Mouse (Mus musculus) telencephalon, adult 2 months (tissue): ENCODE data around the gene Sh2d3c.

Experiments used
- DNase-seq: peaks from one replicate; pipeline ENCODE4 v3.0.0-alpha.2; 2011; ENCODE audit warnings: low read depth, low spot score

Gene Sh2d3c

DNA sequence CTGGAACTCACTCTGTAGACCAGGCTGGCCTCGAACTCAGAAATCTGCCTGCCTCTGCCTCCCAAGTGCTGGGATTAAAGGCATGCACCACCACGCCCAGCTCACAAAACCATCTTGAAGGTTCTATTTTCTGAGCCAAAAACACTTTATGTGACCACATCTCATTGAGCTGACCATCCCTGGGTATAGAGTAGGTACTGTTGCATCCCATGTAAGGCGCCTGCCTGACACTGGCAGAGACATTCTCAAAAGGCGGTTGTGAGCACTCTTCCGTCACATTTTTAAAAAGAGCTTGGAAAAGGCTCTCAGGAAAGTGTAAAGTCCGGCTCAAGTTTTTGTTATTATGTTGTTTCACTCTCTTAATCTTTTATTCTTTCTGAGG lies 35.8 kb downstream of the Sh2d3c start:
- no peak for DNase-seq

DNA sequence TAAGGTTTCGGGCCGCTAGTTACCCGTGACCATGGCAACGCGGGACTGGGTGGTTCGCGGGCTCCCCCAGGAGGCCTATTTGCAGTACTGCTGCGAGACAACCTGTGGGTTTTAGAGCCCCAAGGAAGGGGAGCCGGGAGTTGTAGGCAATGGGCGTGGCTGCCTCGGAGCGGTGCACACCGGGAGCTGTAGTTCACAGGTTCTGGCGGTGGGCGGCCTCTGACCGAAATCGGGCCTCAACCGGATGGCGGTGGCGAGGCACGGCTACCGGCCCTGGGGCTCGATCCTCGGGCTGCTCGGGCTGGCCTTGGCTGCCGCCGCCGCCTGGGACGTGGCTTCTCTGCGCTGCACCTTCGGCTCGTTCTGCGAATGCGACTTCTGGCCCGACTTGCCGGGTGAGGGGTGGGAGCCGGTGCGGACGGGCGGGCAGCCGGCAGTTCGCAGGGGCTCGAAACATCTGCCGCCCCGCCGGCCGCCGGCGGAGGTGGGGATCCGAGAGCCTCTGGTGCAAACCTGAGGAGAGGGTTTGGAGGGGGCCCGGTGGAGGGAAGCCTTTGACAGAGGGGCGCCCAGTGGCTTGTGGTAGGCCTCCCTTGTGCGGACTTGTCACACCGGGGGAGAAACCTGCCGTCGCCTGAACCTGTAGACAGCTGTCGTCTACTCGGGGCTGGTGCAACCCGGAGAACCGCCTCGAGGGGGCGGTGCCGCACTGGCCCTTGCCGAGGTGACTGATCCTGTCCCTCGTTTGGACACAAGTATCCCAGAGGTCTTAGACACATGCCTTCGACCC lies 36.4 kb downstream of the Sh2d3c start, which contains the start of gene Tor2a:
Tor2a (plus strand) TSS at position 179 of the 790 bp plus-strand sequence.
- peak; percentile 96 for DNase-seq

DNA sequence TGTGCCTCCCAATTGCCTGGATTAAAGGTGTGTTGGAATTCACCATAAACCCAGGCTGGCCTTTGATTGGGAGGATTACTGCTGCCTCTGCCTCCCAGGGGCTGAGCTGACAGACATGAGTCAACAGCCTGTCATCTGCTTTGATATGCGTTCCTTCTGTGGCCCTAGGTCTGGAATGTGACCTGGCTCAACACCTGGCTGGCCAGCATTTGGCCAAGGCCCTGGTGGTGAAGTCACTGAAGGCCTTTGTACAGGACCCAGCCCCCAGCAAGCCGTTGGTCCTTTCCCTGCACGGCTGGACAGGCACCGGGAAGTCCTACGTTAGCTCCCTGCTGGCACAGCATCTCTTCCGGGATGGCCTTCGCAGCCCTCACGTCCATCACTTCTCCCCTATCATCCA lies 37.6 kb downstream of the Sh2d3c start:
- DNase-seq: no peak

DNA sequence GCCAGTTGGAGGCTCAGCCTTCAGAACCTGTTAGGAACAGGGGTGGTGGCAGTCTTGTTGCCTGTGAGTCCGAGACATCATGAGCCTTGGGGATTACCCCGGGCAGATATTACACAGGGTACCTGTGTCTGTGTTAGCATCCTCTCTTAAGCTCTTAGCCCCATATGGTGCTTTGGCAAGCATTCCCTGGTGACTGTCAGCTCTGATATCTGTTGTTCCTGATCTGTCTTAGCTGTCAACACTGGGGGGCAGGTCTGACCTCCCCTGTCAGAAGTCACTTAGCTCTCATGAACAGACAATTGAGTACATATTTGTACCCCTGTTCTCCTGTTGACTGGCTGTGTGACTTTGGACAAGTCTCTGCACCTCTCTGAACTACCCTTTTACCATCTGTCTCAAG lies 38.1 kb downstream of the Sh2d3c start:
- DNase-seq: no peak

DNA sequence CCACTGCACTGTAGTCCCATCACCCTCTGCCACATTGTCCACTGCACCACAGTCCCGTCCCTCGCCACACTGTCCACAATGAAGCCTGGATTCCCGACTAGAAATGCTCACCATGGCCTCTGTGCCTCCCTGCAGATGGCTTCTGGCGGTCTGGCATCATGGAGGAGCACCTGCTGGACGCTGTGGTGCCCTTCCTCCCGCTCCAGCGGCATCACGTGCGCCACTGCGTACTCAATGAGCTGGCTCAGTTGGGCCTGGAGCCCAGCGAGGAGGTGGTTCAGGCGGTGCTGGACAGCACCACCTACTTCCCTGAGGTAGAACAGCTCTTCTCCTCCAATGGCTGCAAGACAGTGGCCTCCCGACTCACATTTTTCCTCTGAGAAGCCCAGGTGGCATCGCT lies 40.5 kb downstream of the Sh2d3c start:
- DNase-seq: no peak

DNA sequence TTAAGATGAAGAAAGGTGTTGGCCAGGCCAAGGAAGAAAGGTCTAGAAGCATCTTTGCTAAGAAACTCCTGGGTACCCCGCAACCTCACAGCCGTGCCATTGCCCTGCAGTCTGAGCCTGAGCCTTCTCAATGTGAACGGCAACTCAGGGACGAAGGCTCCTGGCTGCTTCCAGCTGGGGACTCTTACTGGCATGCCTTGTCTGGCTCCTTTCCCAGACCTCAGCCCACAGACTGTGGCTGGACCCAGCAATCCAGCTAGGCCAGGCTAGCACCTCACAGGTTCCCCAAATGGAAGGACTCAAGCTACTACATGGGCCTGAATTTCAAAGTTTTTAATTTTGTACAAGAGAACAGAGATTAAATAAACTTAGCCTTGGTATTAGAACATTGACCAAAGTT lies 41.0 kb downstream of the Sh2d3c start:
- no peak for DNase-seq

DNA sequence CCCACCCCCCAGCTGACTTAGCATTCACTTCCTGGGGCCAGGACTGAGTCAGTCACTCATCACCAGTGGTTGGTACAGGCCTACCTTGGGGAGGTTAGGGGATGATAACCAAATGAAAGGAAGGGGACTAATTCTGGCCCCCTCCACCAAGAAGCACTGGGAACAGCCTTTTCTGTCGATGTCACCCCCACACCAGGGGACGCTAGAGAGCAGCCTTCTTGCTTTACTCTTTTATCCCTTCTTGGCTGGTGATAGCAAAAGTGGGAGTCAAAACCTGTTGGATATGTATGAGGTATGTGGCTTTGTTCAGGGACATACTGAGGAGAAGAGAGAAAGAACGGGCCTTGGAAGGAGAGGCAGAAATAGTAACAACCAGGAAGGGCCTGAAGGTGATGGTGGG lies 42.5 kb downstream of the Sh2d3c start:
- DNase-seq: no peak

DNA sequence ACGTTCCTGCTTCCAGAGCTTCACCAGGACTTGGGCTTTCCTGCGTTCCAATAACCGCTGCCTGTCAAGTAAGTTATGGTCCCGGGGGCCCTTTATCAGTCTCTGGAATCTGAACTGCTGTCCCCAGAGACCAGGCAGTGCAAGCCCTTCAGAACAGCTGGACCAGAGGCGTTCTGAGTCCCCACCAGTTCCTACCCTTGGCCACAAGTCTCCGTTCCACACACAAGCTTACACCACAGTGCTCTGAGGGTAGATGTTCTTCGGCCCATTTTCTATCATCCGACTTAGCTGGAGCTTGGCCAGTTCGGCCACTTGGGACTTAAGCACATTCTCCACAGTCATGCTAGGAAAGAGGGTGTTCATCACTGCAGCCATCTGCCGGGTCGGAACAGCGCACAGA lies 46.4 kb downstream of the Sh2d3c start:
- DNase-seq: no peak

DNA sequence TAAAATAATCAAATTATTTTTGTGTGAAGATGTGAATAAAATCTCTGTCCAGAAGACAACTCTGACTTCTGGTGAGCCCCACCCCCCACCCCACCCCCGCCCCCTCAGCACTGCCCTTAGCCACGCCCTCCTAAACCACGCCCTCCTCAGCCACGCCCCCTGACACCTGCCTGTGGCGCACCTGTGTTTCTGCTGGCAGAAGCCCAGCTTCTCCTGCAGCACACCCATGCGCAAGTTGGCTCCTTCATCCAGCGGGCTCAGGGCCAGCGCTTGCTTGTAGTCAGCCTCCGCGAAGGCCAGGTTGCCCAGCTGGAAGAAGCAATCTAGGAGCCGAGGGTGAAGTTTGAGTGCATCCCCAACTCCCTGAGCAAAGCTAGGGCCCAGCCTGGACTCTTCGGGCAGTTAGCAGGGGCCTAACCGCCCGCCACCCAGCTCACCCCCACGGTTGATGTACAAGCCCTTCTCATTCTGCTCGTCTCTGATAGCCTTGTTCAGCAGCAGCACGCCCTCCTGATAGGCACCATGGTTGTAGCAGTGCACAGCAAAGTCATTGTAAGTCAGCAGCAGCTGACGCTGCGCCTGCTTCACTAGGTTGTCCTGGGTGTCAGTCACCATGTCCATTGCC lies 47.9 kb downstream of the Sh2d3c start:
- DNase-seq: no peak

DNA sequence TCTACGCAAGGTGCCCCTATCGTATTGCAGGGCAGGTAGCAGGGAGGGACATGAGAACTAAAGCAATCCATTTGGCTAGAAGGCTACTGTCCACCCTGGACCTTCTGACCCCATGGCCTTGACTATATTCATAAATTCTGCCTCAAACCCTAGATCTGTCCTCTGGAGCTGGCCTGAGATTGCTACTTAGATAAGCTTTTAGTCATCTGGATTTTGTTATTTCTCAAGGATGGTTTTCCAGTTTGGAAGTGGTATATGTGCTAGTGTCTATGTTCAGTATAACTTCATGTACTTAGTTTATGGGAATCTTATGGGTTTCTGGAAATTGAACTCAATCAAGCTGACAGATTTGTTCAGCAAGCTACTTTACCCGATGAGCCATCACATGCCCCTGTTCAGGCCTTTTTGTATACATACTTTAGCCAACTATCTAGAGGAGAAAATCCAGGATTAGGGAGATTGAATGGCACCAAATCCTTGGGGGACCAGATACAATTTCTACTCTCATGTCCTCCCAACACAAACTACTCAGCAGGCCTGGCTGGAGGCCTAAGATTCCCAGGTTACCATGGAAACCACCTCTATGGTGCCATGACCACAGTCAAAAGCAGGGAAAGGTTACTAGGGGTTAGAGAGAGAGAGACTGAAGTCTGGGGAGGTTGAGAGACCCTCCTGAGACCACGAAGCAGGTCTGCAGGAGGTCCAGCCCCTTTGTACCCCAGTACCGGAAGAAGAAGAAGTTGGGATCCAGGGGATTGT lies 48.7 kb downstream of the Sh2d3c start:
- no peak for DNase-seq

DNA sequence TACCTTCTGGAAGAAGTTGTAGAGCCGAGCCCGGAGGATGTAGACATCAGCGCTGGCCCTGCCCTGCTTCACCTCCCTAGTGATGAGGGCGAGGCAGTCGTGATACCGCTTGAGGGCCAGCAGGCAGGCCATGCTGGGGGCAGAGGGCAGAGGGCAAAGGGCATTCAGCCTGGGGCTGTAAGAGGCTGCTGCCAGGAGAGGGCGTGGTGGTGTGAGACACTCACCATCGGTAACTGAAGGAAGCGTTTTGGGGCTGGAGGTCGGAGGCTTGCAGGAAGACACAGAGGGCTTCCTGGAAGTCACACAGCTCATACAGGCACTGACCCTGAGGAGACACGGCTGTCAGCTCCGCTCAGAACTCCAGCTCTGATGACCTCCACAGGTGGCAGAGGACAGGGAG lies 51.0 kb downstream of the Sh2d3c start:
- no peak for DNase-seq

DNA sequence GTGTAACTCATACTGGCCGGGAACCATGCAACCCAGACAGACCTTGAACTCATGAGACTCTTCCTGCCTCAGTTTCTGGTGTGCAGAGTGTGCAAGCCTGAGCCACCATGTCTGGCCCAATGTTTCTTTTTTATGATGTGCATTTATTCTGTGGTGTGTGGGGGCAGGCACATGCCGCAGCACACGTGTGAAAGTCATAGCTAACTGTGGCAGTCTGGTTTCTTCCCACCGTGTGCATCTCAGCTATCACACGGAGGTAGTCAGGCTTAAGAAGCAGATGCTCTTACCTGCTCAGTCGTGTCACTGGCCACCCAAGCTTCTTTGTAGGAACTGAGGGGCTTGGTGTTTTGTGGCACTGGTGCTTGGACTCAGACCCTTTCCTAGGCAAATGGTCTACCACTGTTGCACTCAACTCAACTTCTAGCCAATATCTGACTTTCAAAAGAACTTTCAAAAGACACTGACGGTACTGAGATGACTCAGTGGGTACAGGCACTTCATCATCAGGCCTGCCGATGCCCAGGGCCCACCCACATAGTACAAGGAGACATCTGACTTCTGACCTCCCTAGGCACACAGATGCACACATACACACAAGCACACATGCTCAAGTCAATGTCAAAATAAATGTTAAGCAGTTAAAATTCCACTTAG lies 51.9 kb downstream of the Sh2d3c start:
- DNase-seq: no peak

DNA sequence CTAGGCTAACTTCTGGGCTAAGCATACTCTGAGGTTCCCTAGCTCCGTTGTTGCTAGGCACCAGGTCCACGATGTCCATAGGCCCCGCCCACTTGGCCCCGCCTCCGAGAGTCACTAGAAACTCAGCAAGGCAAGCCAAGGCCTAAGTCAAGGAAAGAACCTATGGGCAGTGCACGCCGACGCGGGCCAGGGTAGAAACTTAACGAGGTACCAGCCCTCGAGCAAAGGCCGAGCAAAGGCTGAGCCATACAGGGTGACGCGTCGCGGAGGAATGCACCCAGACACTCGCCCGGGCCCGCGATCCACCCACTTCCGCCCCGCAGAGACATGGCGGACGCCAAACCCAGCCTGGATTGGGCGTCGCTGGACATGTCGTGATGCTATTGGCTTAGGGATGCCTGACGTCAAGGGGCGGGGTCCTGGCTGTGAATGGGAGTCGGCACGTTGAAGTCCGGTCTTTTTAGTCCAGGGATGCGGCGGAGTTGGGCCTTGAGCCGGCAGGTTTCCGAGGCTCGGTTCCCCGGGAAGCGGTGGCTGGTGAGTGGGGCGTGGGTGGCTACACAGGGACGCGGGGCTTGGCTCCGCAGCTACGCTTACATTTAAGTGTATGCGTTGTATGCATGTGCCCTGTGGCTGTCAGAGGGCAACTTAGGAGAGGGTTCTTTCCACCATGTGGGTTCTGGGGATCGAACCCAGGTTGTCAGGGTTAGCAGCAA lies 54.7 kb downstream of the Sh2d3c start, which contains the start of the genes Ttc16 and Ptrh1:
Ttc16 (minus strand) TSS at position 275 of the 716 bp plus-strand sequence.
Ptrh1 (plus strand) TSS at position 428 of the 716 bp plus-strand sequence.
- peak; percentile 93 for DNase-seq

DNA sequence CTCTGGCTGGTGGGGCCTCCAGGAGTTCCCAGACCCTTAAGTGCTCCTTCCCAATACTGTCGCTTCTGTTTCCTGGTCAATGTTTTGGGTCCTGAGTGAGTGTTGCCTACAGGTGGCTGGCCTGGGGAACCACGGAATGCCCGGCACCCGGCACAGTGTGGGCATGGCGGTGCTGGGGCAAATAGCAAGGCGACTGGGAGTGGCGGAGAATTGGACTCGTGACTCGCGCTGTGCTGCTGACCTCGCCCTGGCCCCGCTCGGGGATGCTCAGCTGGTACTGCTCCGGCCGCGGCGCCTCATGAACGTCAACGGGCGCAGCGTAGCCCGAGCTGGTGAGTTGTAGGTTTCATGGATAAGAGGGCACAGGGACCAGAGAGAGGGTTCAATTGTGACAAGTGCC lies 55.3 kb downstream of the Sh2d3c start:
- DNase-seq: no peak

DNA sequence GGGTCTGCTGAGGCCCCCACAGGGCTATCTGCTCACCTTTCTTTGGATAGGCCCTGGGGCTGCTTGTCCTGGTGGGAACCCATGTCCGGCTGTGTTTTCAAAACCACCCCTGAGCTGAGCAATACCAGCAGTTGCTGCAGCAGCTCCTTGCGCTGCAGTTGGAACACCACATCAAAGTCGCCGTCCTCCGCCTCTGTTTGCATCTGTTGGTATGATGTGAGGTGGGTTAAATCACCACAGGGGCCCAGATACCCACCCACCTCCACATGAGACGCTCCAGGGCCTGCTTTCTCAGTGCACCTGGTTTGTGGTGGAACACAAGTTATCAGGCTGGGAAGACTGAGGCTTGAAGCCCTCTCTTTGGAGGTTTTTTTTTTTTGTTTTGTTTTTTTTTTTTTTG lies 57.2 kb downstream of the Sh2d3c start:
- DNase-seq: no peak

DNA sequence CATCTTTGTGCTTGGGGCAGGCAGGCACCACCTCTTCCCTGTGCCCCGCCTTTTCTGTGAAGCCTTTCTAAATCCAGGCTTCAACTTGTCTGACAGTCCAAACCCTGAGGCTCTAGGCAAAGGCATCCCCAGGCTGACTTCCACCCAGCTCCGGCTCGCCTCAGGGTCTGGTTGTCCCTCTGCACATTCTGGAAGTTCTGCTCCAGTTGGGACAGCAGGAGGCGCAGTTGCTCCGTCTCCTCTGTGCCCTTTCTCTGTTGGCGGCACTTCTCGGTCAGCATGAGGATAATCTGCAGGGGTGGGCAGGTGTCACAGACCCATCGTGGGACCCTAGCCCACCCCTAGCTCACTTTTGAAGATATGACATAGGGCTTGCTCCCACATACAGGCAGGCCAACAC lies 58.3 kb downstream of the Sh2d3c start:
- DNase-seq: no peak

DNA sequence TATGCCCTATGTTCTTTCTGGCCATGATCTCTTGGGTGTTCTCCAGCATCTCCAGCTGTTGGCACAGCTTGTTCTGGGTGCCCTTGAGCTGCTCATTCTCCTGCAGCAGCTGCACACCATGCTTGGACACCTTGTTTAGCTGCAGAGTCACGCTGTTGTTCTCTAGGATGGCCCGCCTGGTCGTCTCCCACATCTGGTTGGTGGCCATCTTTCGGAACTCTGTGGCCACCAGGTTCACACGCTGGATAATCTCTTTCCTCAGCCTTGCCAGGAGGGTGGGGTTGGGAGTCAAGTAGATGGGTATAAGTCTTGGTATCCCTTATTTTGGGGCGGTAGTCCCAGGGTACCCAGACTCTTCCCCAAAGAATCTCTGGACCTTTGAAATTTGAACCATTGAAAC lies 58.9 kb downstream of the Sh2d3c start:
- no peak for DNase-seq

DNA sequence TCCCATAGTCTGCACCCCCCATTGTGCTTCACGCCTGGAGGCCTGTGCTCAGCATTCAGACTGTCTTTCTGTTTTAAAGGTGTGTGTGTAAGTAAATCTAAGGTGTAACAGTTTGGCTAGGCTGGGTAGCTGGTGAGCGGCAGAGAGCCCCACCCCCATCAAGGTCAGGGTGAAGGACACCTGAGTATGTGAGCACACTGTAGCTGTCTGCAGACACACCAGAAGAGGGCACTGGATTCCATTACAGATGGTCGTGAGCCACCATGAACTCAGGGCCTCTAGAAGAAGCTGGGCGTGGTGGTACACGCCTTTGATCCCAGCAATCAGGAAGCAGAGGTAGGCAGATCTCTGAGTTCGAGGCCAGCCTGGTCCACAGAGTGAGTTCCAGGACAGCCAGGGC lies 60.9 kb downstream of the Sh2d3c start:
- no peak for DNase-seq

DNA sequence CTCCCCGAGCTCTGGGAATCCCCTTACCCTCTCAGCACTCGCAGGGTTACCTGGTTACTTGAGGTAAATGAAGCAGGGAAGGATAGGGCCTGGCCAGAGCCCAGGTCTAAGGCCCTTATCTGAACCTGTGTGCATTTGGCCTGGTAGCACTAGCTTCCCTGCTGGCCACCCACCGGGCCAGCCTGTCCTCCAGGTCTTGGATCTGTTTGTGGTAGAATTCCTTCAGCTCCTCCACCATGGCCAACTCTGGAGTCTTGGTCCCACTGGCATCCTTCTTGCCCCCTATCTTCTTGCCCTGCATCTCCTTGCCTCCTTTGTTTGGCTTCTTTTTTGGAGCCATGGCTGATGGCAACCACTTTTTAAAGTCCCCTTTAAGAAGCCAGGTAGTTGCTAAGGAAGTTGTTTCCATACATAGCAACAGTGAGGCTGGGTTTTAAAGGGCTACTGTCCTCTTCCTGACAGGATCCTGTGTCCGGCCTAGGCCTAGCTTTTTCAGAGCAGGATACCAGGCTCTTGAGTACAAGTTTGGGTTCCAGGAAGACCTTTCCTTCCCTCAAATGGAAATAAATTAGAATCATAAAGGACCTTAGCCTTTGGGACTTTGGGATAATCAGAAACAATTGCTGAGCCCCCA lies 63.3 kb downstream of the Sh2d3c start, which contains the start of gene Cfap157:
Cfap157 (minus strand) TSS at position 381 of the 634 bp plus-strand sequence.
- DNase-seq: no peak

DNA sequence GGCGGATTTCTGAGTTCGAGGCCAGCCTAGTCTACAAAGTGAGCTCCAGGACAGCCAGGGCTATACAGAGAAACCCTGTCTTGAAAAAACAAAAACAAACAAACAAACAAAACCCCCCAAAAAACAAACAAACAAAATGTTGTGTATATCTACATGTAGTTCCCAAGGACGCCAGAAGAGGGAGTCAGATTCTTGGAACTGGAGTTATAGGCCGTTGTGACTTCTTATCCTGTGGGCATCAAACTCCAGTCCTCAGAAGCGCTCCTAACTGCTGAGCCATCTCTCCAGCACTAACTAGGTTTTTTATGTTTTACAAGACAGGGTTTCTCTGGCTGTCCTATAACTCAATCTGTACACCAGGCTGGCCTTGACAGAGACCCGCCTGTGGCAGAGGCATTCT lies 66.3 kb downstream of the Sh2d3c start:
- DNase-seq: no peak

DNA sequence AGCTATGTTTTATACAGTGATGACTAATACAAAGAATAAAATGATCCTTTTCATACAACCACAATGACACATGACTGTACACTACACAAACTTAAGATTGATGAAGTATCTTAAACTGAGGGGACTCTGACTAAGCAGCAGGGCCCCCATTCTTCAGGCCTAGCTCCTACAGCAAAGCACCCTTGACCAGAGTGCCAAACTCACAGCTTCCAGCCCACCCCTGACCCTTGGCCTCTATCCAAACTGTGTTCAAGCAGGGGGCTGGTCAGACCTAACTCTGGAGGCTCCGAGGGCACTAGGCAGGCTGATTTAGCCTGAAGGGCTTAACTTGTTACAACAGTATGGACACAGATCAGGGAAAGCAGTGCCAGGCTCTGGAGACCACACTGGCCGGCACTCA lies 67.7 kb downstream of the Sh2d3c start:
- DNase-seq: no peak
